Mouse (Mus musculus): ENCODE results near the gene Smim5.

Gene Smim5

GRCm38 (mm10) chr11:115894755-115895520 lies 4.8 kb upstream of the Smim5 start:
- DNase-seq (ENCODE audit: low spot score in 2 of 2): peak in 1 of 2 experiments; percentile 22

GRCm38 (mm10) chr11:115898446-115898845 lies 1.3 kb upstream of the Smim5 start:
- no peak for DNase-seq (ENCODE audit: low spot score in 2 of 2)

GRCm38 (mm10) chr11:115898886-115899285 lies 880 bp upstream of the Smim5 start:
- peak; percentile 61 to 75 for DNase-seq (ENCODE audit: low spot score in 2 of 2)

- DNase-seq (ENCODE audit: low spot score in 2 of 2): no peak
Observed at GRCm38 (mm10) chr11:115900561-115901337, 983 bp downstream of the Smim5 start.

GRCm38 (mm10) chr11:115901338-115902161 lies 1.8 kb downstream of the Smim5 start:
- DNase-seq (ENCODE audit: low spot score in 2 of 2): peak in 1 of 2 experiments; percentile 28

- DNase-seq (ENCODE audit: low spot score in 2 of 2): no peak
Observed at GRCm38 (mm10) chr11:115902177-115902576, 2.4 kb downstream of the Smim5 start.

GRCm38 (mm10) chr11:115902831-115903230 lies 3.1 kb downstream of the Smim5 start:
- DNase-seq (ENCODE audit: low spot score in 2 of 2): peak; percentile 49 to 65

GRCm38 (mm10) chr11:115903384-115904230 lies 3.8 kb downstream of the Smim5 start:
- DNase-seq (ENCODE audit: low spot score in 2 of 2): peak; percentile 55 to 61

- no peak for DNase-seq (ENCODE audit: low spot score in 2 of 2)
Observed at GRCm38 (mm10) chr11:115904231-115904955, 4.6 kb downstream of the Smim5 start.

GRCm38 (mm10) chr11:115904956-115905790 lies 5.4 kb downstream of the Smim5 start:
- DNase-seq (ENCODE audit: low spot score in 2 of 2): no peak

- no peak for DNase-seq (ENCODE audit: low spot score in 2 of 2)
Observed at GRCm38 (mm10) chr11:115906116-115906515, 6.3 kb downstream of the Smim5 start.

GRCm38 (mm10) chr11:115906521-115906920 lies 6.8 kb downstream of the Smim5 start:
- DNase-seq (ENCODE audit: low spot score in 2 of 2): no peak

GRCm38 (mm10) chr11:115911134-115911561 lies 11.4 kb downstream of the Smim5 start:
- peak in 1 of 2 experiments; percentile 33 for DNase-seq (ENCODE audit: low spot score in 2 of 2)

- no peak for DNase-seq (ENCODE audit: low spot score in 2 of 2)
Observed at GRCm38 (mm10) chr11:115911632-115912376, 12.0 kb downstream of the Smim5 start, which contains the start of gene Smim6. TSS of gene Smim6 (plus strand) at chr11:115912017.

- no peak for DNase-seq (ENCODE audit: low spot score in 2 of 2)
Observed at GRCm38 (mm10) chr11:115916579-115916978, 16.8 kb downstream of the Smim5 start.

- no peak for DNase-seq (ENCODE audit: low spot score in 2 of 2)
Observed at GRCm38 (mm10) chr11:115918637-115919036, 18.9 kb downstream of the Smim5 start.

GRCm38 (mm10) chr11:115919073-115919472 lies 19.3 kb downstream of the Smim5 start:
- DNase-seq (ENCODE audit: low spot score in 2 of 2): no peak

GRCm38 (mm10) chr11:115920110-115920818 lies 20.5 kb downstream of the Smim5 start:
- peak; percentile 40 to 66 for DNase-seq (ENCODE audit: low spot score in 2 of 2)
